Mouse (Mus musculus): ENCODE measurements around the gene Pigk. TPM values are rescaled to one million over a fixed set of nuclear protein-coding genes. Genes with fewer than 3 reads are reported as not detected.
"Not testable (repeated sequence)": the region's sequence is repeated elsewhere in the genome, so short reads cannot be mapped to it uniquely, and the experiment has no call there.

Pigk gene
- polyA plus RNA-seq, 1 experiment from 2014 or later: 49.1 TPM

- no peaks in the 10 kb centered on the region for H3K9me3 ChIP-seq (replicated peaks; ENCODE audit: control insufficient read depth, low read length)
- H3K4me2 ChIP-seq (ENCODE audit: low read depth, low read length): no peak overlapping the region
- H3K4me1 ChIP-seq (ENCODE audit: control insufficient read depth, insufficient read depth, low read length): no peaks in the 10 kb centered on the region
- ATAC-seq (replicated peaks; ENCODE audit: insufficient number of reproducible peaks, low FRiP score, low TSS enrichment, low read depth): no peak
- H3K27me3 ChIP-seq (ENCODE audit: control insufficient read depth, insufficient read depth, low read length): no peaks in the 10 kb centered on the region
- H3K4me3 ChIP-seq (ENCODE audit: low read depth, low read length): no peak overlapping the region
- no peaks in the 10 kb centered on the region for H3K36me3 ChIP-seq (replicated peaks; ENCODE audit: control insufficient read depth, insufficient read depth, low read depth, low read length)
- H3K9ac ChIP-seq (replicated peaks; ENCODE audit: low read length): no peak overlapping the region
- DNase-seq (ENCODE audit: low spot score): no peak
- WGBS: 76% methylated on average over 16 of the region's 16 CpGs
- no peak overlapping the region for H3K27ac ChIP-seq (replicated peaks; ENCODE audit: low read depth, low read length)
These were observed 63.1 kb downstream of the Pigk start for GRCm38 (mm10) chr3:152776872-152777540.

GRCm38 (mm10) chr3:152779819-152780218 is 65.9 kb downstream of the Pigk start:
- 80% methylated on average over 4 of the region's 4 CpGs for WGBS
- H3K27me3 ChIP-seq (ENCODE audit: control insufficient read depth, insufficient read depth, low read length): no peaks in the 10 kb centered on the region
- no peak overlapping the region for H3K4me2 ChIP-seq (ENCODE audit: low read depth, low read length)
- H3K4me3 ChIP-seq (ENCODE audit: low read depth, low read length): no peak overlapping the region
- no peaks in the 10 kb centered on the region for H3K36me3 ChIP-seq (replicated peaks; ENCODE audit: control insufficient read depth, insufficient read depth, low read depth, low read length)
- H3K4me1 ChIP-seq (ENCODE audit: control insufficient read depth, insufficient read depth, low read length): no peaks in the 10 kb centered on the region
- ATAC-seq (replicated peaks; ENCODE audit: insufficient number of reproducible peaks, low FRiP score, low TSS enrichment, low read depth): no peak
- no peak overlapping the region for H3K27ac ChIP-seq (replicated peaks; ENCODE audit: low read depth, low read length)
- H3K9me3 ChIP-seq (replicated peaks; ENCODE audit: control insufficient read depth, low read length): no peaks in the 10 kb centered on the region
- no peak for DNase-seq (ENCODE audit: low spot score)
- no peak overlapping the region for H3K9ac ChIP-seq (replicated peaks; ENCODE audit: low read length)

GRCm38 (mm10) chr3:152783792-152784191 is 69.9 kb downstream of the Pigk start:
- no peaks in the 10 kb centered on the region for H3K4me1 ChIP-seq (ENCODE audit: control insufficient read depth, insufficient read depth, low read length)
- no peak overlapping the region for H3K27ac ChIP-seq (replicated peaks; ENCODE audit: low read depth, low read length)
- 0 out of 2 replicates have a peak, but pooled peaks cover 3% of the 10 kb centered on the region for H3K36me3 ChIP-seq (replicated peaks; ENCODE audit: control insufficient read depth, insufficient read depth, low read depth, low read length)
- peak; percentile 86 for DNase-seq (ENCODE audit: low spot score)
- 19% methylated on average over 7 of the region's 7 CpGs for WGBS
- no peak overlapping the region for H3K4me2 ChIP-seq (ENCODE audit: low read depth, low read length)
- peak; percentile 76; the same call in 1 of the 2 replicates for ATAC-seq (replicated peaks; ENCODE audit: insufficient number of reproducible peaks, low FRiP score, low TSS enrichment, low read depth)
- no peaks in the 10 kb centered on the region for H3K9me3 ChIP-seq (replicated peaks; ENCODE audit: control insufficient read depth, low read length)
- no peak overlapping the region for H3K9ac ChIP-seq (replicated peaks; ENCODE audit: low read length)
- no peaks in the 10 kb centered on the region for H3K27me3 ChIP-seq (ENCODE audit: control insufficient read depth, insufficient read depth, low read length)
- no peak overlapping the region for H3K4me3 ChIP-seq (ENCODE audit: low read depth, low read length)

- not testable (repeated sequence) for H3K36me3 ChIP-seq (replicated peaks; ENCODE audit: control insufficient read depth, insufficient read depth, low read depth, low read length); H3K9me3 ChIP-seq (replicated peaks; ENCODE audit: control insufficient read depth, low read length); H3K27ac ChIP-seq (replicated peaks; ENCODE audit: low read depth, low read length); H3K27me3 ChIP-seq (ENCODE audit: control insufficient read depth, insufficient read depth, low read length); H3K4me3 ChIP-seq (ENCODE audit: low read depth, low read length); H3K4me2 ChIP-seq (ENCODE audit: low read depth, low read length); DNase-seq (ENCODE audit: low spot score); H3K4me1 ChIP-seq (ENCODE audit: control insufficient read depth, insufficient read depth, low read length); H3K9ac ChIP-seq (replicated peaks; ENCODE audit: low read length)
- 0 out of 2 replicates have a peak, but pooled peaks have one; percentile 20 for ATAC-seq (replicated peaks; ENCODE audit: insufficient number of reproducible peaks, low FRiP score, low TSS enrichment, low read depth)
- 93% methylated on average over 8 of the region's 13 CpGs for WGBS
These were observed 70.5 kb downstream of the Pigk start for GRCm38 (mm10) chr3:152784353-152784752.

GRCm38 (mm10) chr3:152788301-152788953 is 74.5 kb downstream of the Pigk start:
- H3K27ac ChIP-seq (replicated peaks; ENCODE audit: low read depth, low read length); H3K9ac ChIP-seq (replicated peaks; ENCODE audit: low read length); ATAC-seq (replicated peaks; ENCODE audit: insufficient number of reproducible peaks, low FRiP score, low TSS enrichment, low read depth); H3K4me2 ChIP-seq (ENCODE audit: low read depth, low read length); H3K36me3 ChIP-seq (replicated peaks; ENCODE audit: control insufficient read depth, insufficient read depth, low read depth, low read length); H3K4me1 ChIP-seq (ENCODE audit: control insufficient read depth, insufficient read depth, low read length); H3K4me3 ChIP-seq (ENCODE audit: low read depth, low read length); H3K9me3 ChIP-seq (replicated peaks; ENCODE audit: control insufficient read depth, low read length); DNase-seq (ENCODE audit: low spot score); H3K27me3 ChIP-seq (ENCODE audit: control insufficient read depth, insufficient read depth, low read length): not testable (repeated sequence)
- WGBS: 78% methylated on average over 5 of the region's 5 CpGs

GRCm38 (mm10) chr3:152792601-152793000 is 78.7 kb downstream of the Pigk start:
- Histone ChIP-seq H3K4me3 (ENCODE audit: low read depth, low read length) (no peak overlapping the region), H3K27ac (replicated peaks; ENCODE audit: low read depth, low read length) (no peak overlapping the region), H3K4me1 (ENCODE audit: control insufficient read depth, insufficient read depth, low read length) (no peaks in the 10 kb centered on the region), H3K9ac (replicated peaks; ENCODE audit: low read length) (no peak overlapping the region), H3K36me3 (replicated peaks; ENCODE audit: control insufficient read depth, insufficient read depth, low read depth, low read length) (0 out of 2 replicates have a peak, but pooled peaks cover under 1% of the 10 kb centered on the region), H3K4me2 (ENCODE audit: low read depth, low read length) (no peak overlapping the region), H3K27me3 (ENCODE audit: control insufficient read depth, insufficient read depth, low read length) (no peaks in the 10 kb centered on the region), H3K9me3 (replicated peaks; ENCODE audit: control insufficient read depth, low read length) (no peaks in the 10 kb centered on the region)
- WGBS: 96% methylated on average over 5 of the region's 5 CpGs
- DNase-seq (ENCODE audit: low spot score) (no peak), ATAC-seq (replicated peaks; ENCODE audit: insufficient number of reproducible peaks, low FRiP score, low TSS enrichment, low read depth) (no peak)

- Histone ChIP-seq H3K4me3 (ENCODE audit: low read depth, low read length) (no peak overlapping the region), H3K4me2 (ENCODE audit: low read depth, low read length) (no peak overlapping the region), H3K27ac (replicated peaks; ENCODE audit: low read depth, low read length) (no peak overlapping the region), H3K36me3 (replicated peaks; ENCODE audit: control insufficient read depth, insufficient read depth, low read depth, low read length) (no peaks in the 10 kb centered on the region), H3K27me3 (ENCODE audit: control insufficient read depth, insufficient read depth, low read length) (no peaks in the 10 kb centered on the region), H3K4me1 (ENCODE audit: control insufficient read depth, insufficient read depth, low read length) (no peaks in the 10 kb centered on the region), H3K9ac (replicated peaks; ENCODE audit: low read length) (no peak overlapping the region), H3K9me3 (replicated peaks; ENCODE audit: control insufficient read depth, low read length) (no peaks in the 10 kb centered on the region)
- DNase-seq (ENCODE audit: low spot score): no peak
- ATAC-seq (replicated peaks; ENCODE audit: insufficient number of reproducible peaks, low FRiP score, low TSS enrichment, low read depth): no peak
- 87% methylated on average over 4 of the region's 4 CpGs for WGBS
These were observed 79.1 kb downstream of the Pigk start for GRCm38 (mm10) chr3:152793006-152793405.

- DNase-seq (ENCODE audit: low spot score) (no peak), ATAC-seq (replicated peaks; ENCODE audit: insufficient number of reproducible peaks, low FRiP score, low TSS enrichment, low read depth) (no peak)
- Histone ChIP-seq H3K4me1 (ENCODE audit: control insufficient read depth, insufficient read depth, low read length) (no peaks in the 10 kb centered on the region), H3K9ac (replicated peaks; ENCODE audit: low read length) (no peak overlapping the region), H3K27ac (replicated peaks; ENCODE audit: low read depth, low read length) (no peak overlapping the region), H3K4me2 (ENCODE audit: low read depth, low read length) (no peak overlapping the region), H3K36me3 (replicated peaks; ENCODE audit: control insufficient read depth, insufficient read depth, low read depth, low read length) (no peaks in the 10 kb centered on the region), H3K4me3 (ENCODE audit: low read depth, low read length) (no peak overlapping the region), H3K9me3 (replicated peaks; ENCODE audit: control insufficient read depth, low read length) (no peaks in the 10 kb centered on the region), H3K27me3 (ENCODE audit: control insufficient read depth, insufficient read depth, low read length) (no peaks in the 10 kb centered on the region)
- WGBS: 90% methylated on average over 4 of the region's 4 CpGs
These were observed 82.3 kb downstream of the Pigk start for GRCm38 (mm10) chr3:152796216-152796615.
